Mouse (Mus musculus): ENCODE measurements at regions not wholly inside any gene's neighbourhood (a gene's known extent, or its start where the extent isn't known, plus 50 kb on each side); places are given as distances from the start of the nearest gene placed in this dataset.

- 70% methylated on average over 1 of the region's 1 CpGs for WGBS
Measured at GRCm38 (mm10) chr15:67686140-67686539, 1185.4 kb upstream of the Lrrc6 start.

GRCm38 (mm10) chr15:67673276-67673675 is 1172.6 kb upstream of the Lrrc6 start:
- H3K9ac ChIP-seq: no peak overlapping the region
- H3K4me2 ChIP-seq: no peak overlapping the region
- H3K36me3 ChIP-seq: no peaks in the 10 kb centered on the region
- ATAC-seq (ENCODE audit: low read depth): no peak
- 94% methylated on average over 2 of the region's 2 CpGs for WGBS
- no peak overlapping the region for H3K27ac ChIP-seq (replicated peaks)
- no peaks in the 10 kb centered on the region for H3K4me1 ChIP-seq (replicated peaks)
- H3K4me3 ChIP-seq: no peak overlapping the region
- no peaks in the 10 kb centered on the region for H3K9me3 ChIP-seq
- H3K27me3 ChIP-seq: no peaks in the 10 kb centered on the region

More at GRCm38 (mm10) chr15:67686140-67686539, 1185.4 kb upstream of the Lrrc6 start:
- no peak for ATAC-seq (ENCODE audit: low read depth)
- no peaks in the 10 kb centered on the region for H3K9me3 ChIP-seq
- no peak overlapping the region for H3K9ac ChIP-seq
- no peak overlapping the region for H3K4me3 ChIP-seq
- no peaks in the 10 kb centered on the region for H3K27me3 ChIP-seq
- H3K36me3 ChIP-seq: no peaks in the 10 kb centered on the region
- H3K27ac ChIP-seq (replicated peaks): no peak overlapping the region
- H3K4me2 ChIP-seq: no peak overlapping the region
- H3K4me1 ChIP-seq (replicated peaks): no peaks in the 10 kb centered on the region

GRCm38 (mm10) chr15:67636155-67636554 is 1135.4 kb upstream of the Lrrc6 start:
- Histone ChIP-seq H3K27ac (replicated peaks) (no peak overlapping the region), H3K4me3 (no peak overlapping the region), H3K4me2 (no peak overlapping the region), H3K36me3 (no peaks in the 10 kb centered on the region), H3K9me3 (no peaks in the 10 kb centered on the region), H3K4me1 (replicated peaks) (0 out of 2 replicates have a peak, but pooled peaks cover 3% of the 10 kb centered on the region), H3K9ac (no peak overlapping the region), H3K27me3 (no peaks in the 10 kb centered on the region)
- ATAC-seq (ENCODE audit: low read depth): no peak
- WGBS: 58% methylated on average over 1 of the region's 1 CpGs

GRCm38 (mm10) chr15:67626704-67627287 is 1126.1 kb upstream of the Lrrc6 start:
- no peaks in the 10 kb centered on the region for H3K4me1 ChIP-seq (replicated peaks)

GRCm38 (mm10) chr15:67611896-67612295 is 1111.2 kb upstream of the Lrrc6 start:
- 80% methylated on average over 3 of the region's 3 CpGs for WGBS
- H3K9me3 ChIP-seq: no peaks in the 10 kb centered on the region

More at GRCm38 (mm10) chr15:67626704-67627287, 1126.1 kb upstream of the Lrrc6 start:
- Histone ChIP-seq H3K9ac (no peak overlapping the region), H3K27ac (replicated peaks) (no peak overlapping the region), H3K4me2 (no peak overlapping the region), H3K9me3 (no peaks in the 10 kb centered on the region), H3K36me3 (no peaks in the 10 kb centered on the region), H3K4me3 (no peak overlapping the region), H3K27me3 (no peaks in the 10 kb centered on the region)
- no peak for ATAC-seq (ENCODE audit: low read depth)
- 81% methylated on average over 3 of the region's 3 CpGs for WGBS

GRCm38 (mm10) chr15:67598426-67598825 is 1097.7 kb upstream of the Lrrc6 start:
- Histone ChIP-seq H3K36me3 (no peaks in the 10 kb centered on the region), H3K27me3 (no peaks in the 10 kb centered on the region), H3K27ac (replicated peaks) (no peak overlapping the region), H3K9me3 (no peaks in the 10 kb centered on the region), H3K4me3 (no peak overlapping the region), H3K4me2 (no peak overlapping the region), H3K4me1 (replicated peaks) (no peaks in the 10 kb centered on the region), H3K9ac (no peak overlapping the region)
- 63% methylated on average over 4 of the region's 4 CpGs for WGBS
- no peak for ATAC-seq (ENCODE audit: low read depth)

More at GRCm38 (mm10) chr15:67611896-67612295, 1111.2 kb upstream of the Lrrc6 start:
- H3K4me1 ChIP-seq (replicated peaks): no peaks in the 10 kb centered on the region
- H3K27me3 ChIP-seq: no peaks in the 10 kb centered on the region
- H3K9ac ChIP-seq: no peak overlapping the region
- no peak overlapping the region for H3K27ac ChIP-seq (replicated peaks)
- ATAC-seq (ENCODE audit: low read depth): no peak
- no peak overlapping the region for H3K4me2 ChIP-seq
- H3K36me3 ChIP-seq: no peaks in the 10 kb centered on the region
- H3K4me3 ChIP-seq: no peak overlapping the region

- H3K36me3 ChIP-seq: no peaks in the 10 kb centered on the region
- no peaks in the 10 kb centered on the region for H3K27me3 ChIP-seq
- no peaks in the 10 kb centered on the region for H3K4me1 ChIP-seq (replicated peaks)
- 45% methylated on average over 1 of the region's 1 CpGs for WGBS
- no peak for ATAC-seq (ENCODE audit: low read depth)
- no peaks in the 10 kb centered on the region for H3K9me3 ChIP-seq
- no peak overlapping the region for H3K4me2 ChIP-seq
- no peak overlapping the region for H3K27ac ChIP-seq (replicated peaks)
- H3K4me3 ChIP-seq: no peak overlapping the region
- H3K9ac ChIP-seq: no peak overlapping the region
Measured at GRCm38 (mm10) chr15:67576581-67576980, 1075.9 kb upstream of the Lrrc6 start.

GRCm38 (mm10) chr15:67571614-67572013 is 1070.9 kb upstream of the Lrrc6 start:
- H3K4me1 ChIP-seq (replicated peaks): no peaks in the 10 kb centered on the region
- no peaks in the 10 kb centered on the region for H3K36me3 ChIP-seq
- peaks cover 6% of the 10 kb centered on the region; the same call in 1 of the 2 replicates for H3K9me3 ChIP-seq
- no peak overlapping the region for H3K4me3 ChIP-seq
- H3K27me3 ChIP-seq: no peaks in the 10 kb centered on the region
- WGBS: 55% methylated on average over 1 of the region's 1 CpGs
- no peak overlapping the region for H3K9ac ChIP-seq
- no peak overlapping the region for H3K27ac ChIP-seq (replicated peaks)
- ATAC-seq (ENCODE audit: low read depth): no peak
- no peak overlapping the region for H3K4me2 ChIP-seq

GRCm38 (mm10) chr15:67557304-67557703 is 1056.6 kb upstream of the Lrrc6 start:
- Histone ChIP-seq H3K4me3 (no peak overlapping the region), H3K4me2 (no peak overlapping the region), H3K9ac (no peak overlapping the region), H3K9me3 (no peaks in the 10 kb centered on the region), H3K27me3 (no peaks in the 10 kb centered on the region), H3K36me3 (no peaks in the 10 kb centered on the region), H3K4me1 (replicated peaks) (0 out of 2 replicates have a peak, but pooled peaks cover under 1% of the 10 kb centered on the region), H3K27ac (replicated peaks) (no peak overlapping the region)
- no peak for ATAC-seq (ENCODE audit: low read depth)
- WGBS: 80% methylated on average over 1 of the region's 1 CpGs

- no peak overlapping the region for H3K27ac ChIP-seq (replicated peaks)
- no peak for ATAC-seq (ENCODE audit: low read depth)
- H3K27me3 ChIP-seq: no peaks in the 10 kb centered on the region
- H3K36me3 ChIP-seq: no peaks in the 10 kb centered on the region
- H3K4me1 ChIP-seq (replicated peaks): peaks cover 21% of the 10 kb centered on the region
- H3K4me2 ChIP-seq: no peak overlapping the region
- no peak overlapping the region for H3K9ac ChIP-seq
- no peak overlapping the region for H3K4me3 ChIP-seq
- H3K9me3 ChIP-seq: no peaks in the 10 kb centered on the region
- 42% methylated on average over 2 of the region's 2 CpGs for WGBS
Measured at GRCm38 (mm10) chr15:67551911-67552310, 1051.2 kb upstream of the Lrrc6 start.

- Histone ChIP-seq H3K27me3 (no peaks in the 10 kb centered on the region), H3K4me1 (replicated peaks) (peaks cover 24% of the 10 kb centered on the region), H3K36me3 (no peaks in the 10 kb centered on the region), H3K4me2 (no peak overlapping the region), H3K9ac (no peak overlapping the region), H3K27ac (replicated peaks) (no peak overlapping the region), H3K9me3 (no peaks in the 10 kb centered on the region), H3K4me3 (no peak overlapping the region)
- WGBS: 24% methylated on average over 1 of the region's 1 CpGs
- 0 out of 2 replicates have a peak, but pooled peaks have one; percentile 15 for ATAC-seq (ENCODE audit: low read depth)
Measured at GRCm38 (mm10) chr15:67546896-67547400, 1046.2 kb upstream of the Lrrc6 start.

- no peaks in the 10 kb centered on the region for H3K27me3 ChIP-seq
- no peaks in the 10 kb centered on the region for H3K36me3 ChIP-seq
- peaks cover 22% of the 10 kb centered on the region for H3K4me1 ChIP-seq (replicated peaks)
- no peak for ATAC-seq (ENCODE audit: low read depth)
- H3K9me3 ChIP-seq: no peaks in the 10 kb centered on the region
- no peak overlapping the region for H3K27ac ChIP-seq (replicated peaks)
- WGBS: 89% methylated on average over 6 of the region's 6 CpGs
- H3K9ac ChIP-seq: no peak overlapping the region
- H3K4me2 ChIP-seq: no peak overlapping the region
- no peak overlapping the region for H3K4me3 ChIP-seq
Measured at GRCm38 (mm10) chr15:67545745-67546144, 1045.0 kb upstream of the Lrrc6 start.

- H3K4me3 ChIP-seq: no peak overlapping the region
- no peak overlapping the region for H3K27ac ChIP-seq (replicated peaks)
- no peaks in the 10 kb centered on the region for H3K27me3 ChIP-seq
- H3K9me3 ChIP-seq: no peaks in the 10 kb centered on the region
- no peaks in the 10 kb centered on the region for H3K4me1 ChIP-seq (replicated peaks)
- no peak overlapping the region for H3K4me2 ChIP-seq
- no peaks in the 10 kb centered on the region for H3K36me3 ChIP-seq
- no peak for ATAC-seq (ENCODE audit: low read depth)
- H3K9ac ChIP-seq: no peak overlapping the region
Measured at GRCm38 (mm10) chr15:67513722-67514121, 1013.0 kb upstream of the Lrrc6 start.

All from neural tube, embryonic 13.5 days (tissue).